Mouse (Mus musculus) right cerebral cortex, adult 2 months (tissue): ENCODE measurements at regions not wholly inside any gene's neighbourhood (a gene's known extent, or its start where the extent isn't known, plus 50 kb on each side); places are given as distances from the start of the nearest gene placed in this dataset.

ENCODE experiments used
- DNase-seq, 2 experiments: peaks; one replicate each; pipeline ENCODE4 v3.0.0; 2021 to 2022; ENCODE audit warnings: low spot score in 2 of 2

DNA sequence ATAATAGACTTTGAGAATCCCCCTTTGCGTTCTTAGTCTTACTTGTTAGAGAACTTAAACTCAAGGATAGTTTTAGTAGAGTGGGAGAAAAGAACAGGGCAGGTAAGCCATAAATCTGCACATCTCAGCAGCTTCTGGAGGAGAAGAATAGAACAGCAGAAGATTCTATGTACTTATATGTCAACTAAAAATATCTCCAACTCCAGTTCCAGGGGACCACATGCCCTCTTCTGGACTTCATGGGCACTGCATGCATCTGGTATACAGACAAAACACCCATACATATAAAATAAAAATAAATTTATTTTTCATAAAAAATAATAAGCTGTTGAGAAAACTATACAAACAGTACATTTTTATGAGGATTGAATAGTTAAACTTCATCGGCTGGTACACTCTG is 196.4 kb downstream of the Mettl4 start:
- DNase-seq = peak; percentile 32 to 33

DNA sequence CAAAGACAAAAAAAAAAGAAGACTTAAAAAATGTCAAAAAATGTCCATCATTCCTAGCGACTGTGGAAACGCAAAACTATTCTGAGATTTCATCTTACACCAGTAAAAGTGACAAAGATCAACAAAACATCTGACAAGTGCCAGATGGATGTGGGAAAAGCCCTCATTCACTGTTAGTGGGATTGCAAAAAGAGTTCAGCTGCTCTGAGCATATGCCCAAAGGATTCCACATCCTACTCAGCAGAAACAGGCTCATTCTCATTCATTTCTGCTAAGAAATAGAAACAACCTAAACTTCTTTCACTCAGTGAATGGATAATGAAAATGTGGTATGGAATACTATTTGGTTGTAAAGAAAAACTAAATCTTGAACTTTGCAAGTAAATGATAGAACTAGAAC is 221.1 kb downstream of the Mettl4 start:
- DNase-seq = peak; percentile 5 to 23
